In the genomic region with DNA sequence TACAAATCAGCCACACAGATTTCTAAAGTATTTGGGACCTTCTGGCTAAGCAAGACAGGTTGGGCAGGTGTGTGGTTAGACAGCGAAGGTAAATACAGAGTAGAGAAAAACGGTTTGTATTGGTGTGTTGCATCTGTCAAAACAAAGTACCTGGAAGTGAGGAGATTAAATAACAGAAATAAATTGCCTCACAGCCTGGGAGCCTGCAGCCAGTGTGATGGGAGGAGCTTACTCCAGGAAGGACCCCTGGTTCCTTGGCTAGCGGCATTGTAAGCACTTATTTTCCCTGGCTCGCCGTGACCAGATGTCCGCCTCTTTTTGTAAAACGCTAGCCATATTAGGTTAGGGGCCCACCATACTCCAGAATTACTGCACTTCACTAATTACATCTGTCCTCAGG, we compare ENCODE assay signal across 13 mouse cellular contexts. TPM values are rescaled to one million over a fixed set of nuclear protein-coding genes. Genes with fewer than 3 reads are reported as not detected.
DNase-seq lines count a peak whose midpoint lies in the region; ATAC-seq and TF ChIP-seq lines count a peak whose summit lies in the region.
"Had no signal": no experiment of that assay in that cellular context is flagged by ENCODE, and none has a peak within 500 bp of the region (broad histone marks: within the 10 kb centered on the region; RNA-seq: fewer than 3 reads in every experiment).

No protein-coding gene starts in this region.

- 32% methylated on average over 7 of the region's 7 CpGs for WGBS in stomach, embryonic 15.5 days
- 53% methylated on average over 7 of the region's 7 CpGs for WGBS in stomach, postnatal 0 days
- 17% methylated on average over 7 of the region's 7 CpGs for WGBS in hindbrain, embryonic 13.5 days
- WGBS in midbrain, embryonic 15.5 days, result 26% methylated on average over 7 of the region's 7 CpGs
- WGBS in stomach, embryonic 16.5 days, result 34% methylated on average over 7 of the region's 7 CpGs

- no peak overlapping the region for H3K9ac ChIP-seq in stomach, embryonic 15.5 days
- H3K9ac ChIP-seq in stomach, postnatal 0 days (ENCODE audit: low read length), result no peak overlapping the region
- peak overlapping the region; percentile 96; the same call in 1 of the 2 replicates for H3K9ac ChIP-seq in hindbrain, embryonic 13.5 days
- 0 out of 2 replicates have a peak overlapping the region, but pooled peaks have one; percentile 92 for H3K9ac ChIP-seq in midbrain, embryonic 15.5 days
- no peak overlapping the region for H3K9ac ChIP-seq in stomach, embryonic 16.5 days (ENCODE audit: low read length)

- H3K4me2 ChIP-seq in stomach, embryonic 15.5 days, result no peak overlapping the region
- no peak overlapping the region for H3K4me2 ChIP-seq in stomach, postnatal 0 days (replicated peaks; ENCODE audit: low read depth)
- H3K4me2 ChIP-seq in hindbrain, embryonic 13.5 days, result peak overlapping the region; percentile 82
- peak overlapping the region; percentile 89; the same call in 1 of the 2 replicates for H3K4me2 ChIP-seq in midbrain, embryonic 15.5 days
- no peak overlapping the region for H3K4me2 ChIP-seq in stomach, embryonic 16.5 days (ENCODE audit: low read depth, low read length)

- no peak for TF ChIP-seq CTCF in stomach, postnatal 0 days (IDR thresholded peaks at IDR 0.05; ENCODE audit: low read depth)

- H3K36me3 ChIP-seq in stomach, embryonic 15.5 days, result no peaks in the 10 kb centered on the region
- no peaks in the 10 kb centered on the region for H3K36me3 ChIP-seq in stomach, postnatal 0 days (ENCODE audit: control insufficient read depth, insufficient read depth, low read length)
- H3K36me3 ChIP-seq in hindbrain, embryonic 13.5 days, result no peaks in the 10 kb centered on the region
- no peaks in the 10 kb centered on the region for H3K36me3 ChIP-seq in midbrain, embryonic 15.5 days (replicated peaks)
- no peaks in the 10 kb centered on the region for H3K36me3 ChIP-seq in stomach, embryonic 16.5 days (ENCODE audit: control insufficient read depth, insufficient read depth, low read length)

- no peak overlapping the region for H3K4me3 ChIP-seq in stomach, embryonic 15.5 days (replicated peaks)
- H3K4me3 ChIP-seq in stomach, postnatal 0 days (ENCODE audit: low read depth, low read length), result no peak overlapping the region
- H3K4me3 ChIP-seq in hindbrain, embryonic 13.5 days, result no peak overlapping the region
- no peak overlapping the region for H3K4me3 ChIP-seq in midbrain, embryonic 15.5 days
- no peak overlapping the region for H3K4me3 ChIP-seq in stomach, embryonic 16.5 days (replicated peaks; ENCODE audit: low read length)

- no peak for ATAC-seq in stomach, embryonic 15.5 days (ENCODE audit: insufficient read depth, low FRiP score, low read depth)
- no peak for ATAC-seq in stomach, postnatal 0 days (ENCODE audit: low FRiP score, low TSS enrichment)
- no peak for ATAC-seq in hindbrain, embryonic 13.5 days (ENCODE audit: low FRiP score)
- ATAC-seq in midbrain, embryonic 15.5 days (replicated peaks), result no peak
- no peak for ATAC-seq in stomach, embryonic 16.5 days (ENCODE audit: insufficient read depth, low FRiP score)
- ATAC-seq: Patski had no signal

- H3K4me1 ChIP-seq in stomach, embryonic 15.5 days, result peaks cover 7% of the 10 kb centered on the region; the same call in 1 of the 2 replicates
- peaks cover 2% of the 10 kb centered on the region; the same call in 1 of the 2 replicates for H3K4me1 ChIP-seq in stomach, postnatal 0 days (replicated peaks; ENCODE audit: control insufficient read depth, insufficient read depth)
- peaks cover 63% of the 10 kb centered on the region for H3K4me1 ChIP-seq in hindbrain, embryonic 13.5 days (replicated peaks)
- peaks cover 40% of the 10 kb centered on the region for H3K4me1 ChIP-seq in midbrain, embryonic 15.5 days
- H3K4me1 ChIP-seq in stomach, embryonic 16.5 days (ENCODE audit: control insufficient read depth, insufficient read depth, low read length), result peaks cover 32% of the 10 kb centered on the region

- no peaks in the 10 kb centered on the region for H3K27me3 ChIP-seq in stomach, embryonic 15.5 days (replicated peaks)
- no peaks in the 10 kb centered on the region for H3K27me3 ChIP-seq in stomach, postnatal 0 days (ENCODE audit: control insufficient read depth, insufficient read depth, low read length)
- H3K27me3 ChIP-seq in hindbrain, embryonic 13.5 days, result no peaks in the 10 kb centered on the region
- H3K27me3 ChIP-seq in midbrain, embryonic 15.5 days (replicated peaks), result no peaks in the 10 kb centered on the region
- no peaks in the 10 kb centered on the region for H3K27me3 ChIP-seq in stomach, embryonic 16.5 days (ENCODE audit: control insufficient read depth, insufficient read depth, low read length)
- H3K27me3 ChIP-seq: Patski had no signal

- H3K9me3 ChIP-seq in stomach, embryonic 15.5 days, result no peaks in the 10 kb centered on the region
- H3K9me3 ChIP-seq in stomach, postnatal 0 days (ENCODE audit: control insufficient read depth, low read length), result no peaks in the 10 kb centered on the region
- H3K9me3 ChIP-seq in hindbrain, embryonic 13.5 days, result no peaks in the 10 kb centered on the region
- no peaks in the 10 kb centered on the region for H3K9me3 ChIP-seq in midbrain, embryonic 15.5 days
- H3K9me3 ChIP-seq in stomach, embryonic 16.5 days (replicated peaks; ENCODE audit: control insufficient read depth, low read length), result no peaks in the 10 kb centered on the region

- no peak for DNase-seq in stomach, postnatal 0 days (ENCODE audit: low spot score)
- DNase-seq in right cerebral cortex, postnatal 10 days (ENCODE audit: low spot score in 2 of 2), result no peak
- DNase-seq in heart, postnatal 4 days, result no peak
- DNase-seq in frontal cortex, adult 2 months (ENCODE audit: extremely low spot score in 1 of 2, low spot score in 1 of 2), result no peak
- DNase-seq: heart, postnatal 10 days; liver; right cerebral cortex, postnatal 4 days had no signal

- no peak for TF ChIP-seq EP300 in stomach, postnatal 0 days (optimal IDR thresholded peaks at IDR 0.05)

- peak overlapping the region; percentile 59; the same call in 1 of the 2 replicates for H3K27ac ChIP-seq in stomach, embryonic 15.5 days
- no peak overlapping the region for H3K27ac ChIP-seq in stomach, postnatal 0 days (replicated peaks)
- H3K27ac ChIP-seq in hindbrain, embryonic 13.5 days, result peak overlapping the region; percentile 94
- peak overlapping the region; percentile 96 for H3K27ac ChIP-seq in midbrain, embryonic 15.5 days
- H3K27ac ChIP-seq in stomach, embryonic 16.5 days (ENCODE audit: low read length), result peak overlapping the region; percentile 86; the same call in 1 of the 2 replicates
- H3K27ac ChIP-seq: kidney, postnatal 0 days had no signal

RNA-seq across cellular contexts. Expression of a gene that starts 45.8 kb away (rescaled TPM):
- polyA plus RNA-seq in stomach, embryonic 15.5 days (2015; fragmentation: Nextera tagmentation; extraction: Ambion mirVana), result 27.9 and 31.7 TPM in 2 replicates
- polyA plus RNA-seq in stomach, postnatal 0 days (2015; fragmentation: Nextera tagmentation; extraction: Ambion mirVana), result 30.0 and 30.7 TPM in 2 replicates
- polyA plus RNA-seq in hindbrain, embryonic 13.5 days (2015; fragmentation: Nextera tagmentation; extraction: Ambion mirVana), result 131 and 137 TPM in 2 replicates
- polyA plus RNA-seq in midbrain, embryonic 15.5 days (2015; fragmentation: Nextera tagmentation; extraction: Ambion mirVana), result 158 and 159 TPM in 2 replicates
- polyA plus RNA-seq in stomach, embryonic 16.5 days (2015; fragmentation: Nextera tagmentation; extraction: Ambion mirVana), result 33.4 and 39.9 TPM in 2 replicates
- 10 to 100 TPM in 1 of 2 experiments, 1 to 10 TPM in 1; 8.9 to 10.1 TPM for total RNA-seq in heart, postnatal 4 days (2021)
- 94.3 and 106 TPM in 2 replicates for polyA plus RNA-seq in frontal cortex, adult 2 months (2012; rRNA removed)

Comparison
In these comparisons a context has a peak if more than half of its experiments do, and no peak if none do; other contexts are left out.
1. H3K4me2 ChIP-seq: peak in hindbrain, embryonic 13.5 days (single experiment) and midbrain, embryonic 15.5 days (single experiment); none in stomach, embryonic 15.5 days (single experiment), stomach, postnatal 0 days (single experiment) and stomach, embryonic 16.5 days (single experiment).
2. H3K9ac ChIP-seq: peak in hindbrain, embryonic 13.5 days (single experiment) and midbrain, embryonic 15.5 days (single experiment); none in stomach, embryonic 15.5 days (single experiment), stomach, postnatal 0 days (single experiment) and stomach, embryonic 16.5 days (single experiment).